Mouse (Mus musculus): ENCODE measurements at regions not wholly inside any gene's neighbourhood (a gene's known extent, or its start where the extent isn't known, plus 50 kb on each side); places are given as distances from the start of the nearest gene placed in this dataset.

GRCm38 (mm10) chr17:79977154-79977571 lies 81.2 kb upstream of the Atl2 start:
- no peak for DNase-seq (ENCODE audit: low spot score in 2 of 2)

GRCm38 (mm10) chr17:79976518-79977100 lies 80.7 kb upstream of the Atl2 start:
- no peak for DNase-seq (ENCODE audit: low spot score in 2 of 2)

DNA sequence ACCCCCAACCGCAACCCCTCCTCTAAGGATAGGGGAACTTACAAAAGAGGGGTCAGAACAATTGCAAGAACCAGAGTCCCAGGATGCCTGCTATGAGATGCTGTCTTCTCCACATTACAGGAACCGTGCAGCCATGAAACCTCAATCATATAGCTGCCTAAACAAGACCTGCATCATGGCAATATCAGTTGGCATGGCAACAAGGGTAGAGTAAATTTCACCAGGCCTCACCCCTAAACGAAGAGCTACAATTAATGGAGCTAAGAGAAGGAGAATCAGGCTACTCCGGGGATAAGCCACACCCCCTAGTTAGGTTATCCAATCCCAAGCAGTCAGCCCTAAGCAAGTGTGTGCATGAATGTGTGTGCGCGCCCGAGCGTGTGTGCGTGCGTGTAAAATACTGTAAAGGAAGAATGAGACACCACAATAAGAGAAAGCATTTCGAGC lies 80.1 kb upstream of the Atl2 start:
- peak in 1 of 2 experiments; percentile 13 for DNase-seq (ENCODE audit: low spot score in 2 of 2)

GRCm38 (mm10) chr17:79975150-79975757 lies 79.3 kb upstream of the Atl2 start:
- peak in 1 of 2 experiments; percentile 14 for DNase-seq (ENCODE audit: low spot score in 2 of 2)

DNA sequence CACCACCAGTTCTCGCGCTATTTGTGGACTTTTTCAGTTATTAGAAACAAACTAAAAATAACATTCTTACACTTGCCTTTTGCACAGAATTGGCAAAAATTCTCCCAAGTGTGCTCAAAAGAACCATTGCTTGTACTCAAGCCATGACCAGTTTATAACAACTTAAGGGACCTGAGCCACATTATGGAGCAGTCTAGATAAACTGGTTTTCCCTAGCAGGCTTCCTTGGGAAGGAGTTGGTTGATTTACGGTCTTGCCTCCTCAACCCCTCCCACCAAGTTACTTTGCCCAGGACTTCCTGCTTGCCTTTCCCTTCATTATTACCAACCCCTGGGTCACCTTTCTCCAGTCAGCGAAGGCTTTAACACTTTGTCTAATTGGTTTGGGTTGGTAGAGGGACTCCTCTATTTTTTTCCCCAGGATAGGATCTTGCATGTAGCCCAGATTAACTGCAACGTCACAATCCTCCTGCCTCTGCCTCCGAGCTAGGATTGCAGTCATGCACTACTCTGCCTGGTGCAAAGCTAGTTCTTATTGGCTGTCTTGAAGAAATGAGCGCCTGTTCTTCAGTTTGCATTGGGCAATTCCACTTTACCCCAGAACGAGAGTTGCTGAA lies 75.9 kb upstream of the Atl2 start:
- no peak for DNase-seq (ENCODE audit: low spot score in 2 of 2)

DNA sequence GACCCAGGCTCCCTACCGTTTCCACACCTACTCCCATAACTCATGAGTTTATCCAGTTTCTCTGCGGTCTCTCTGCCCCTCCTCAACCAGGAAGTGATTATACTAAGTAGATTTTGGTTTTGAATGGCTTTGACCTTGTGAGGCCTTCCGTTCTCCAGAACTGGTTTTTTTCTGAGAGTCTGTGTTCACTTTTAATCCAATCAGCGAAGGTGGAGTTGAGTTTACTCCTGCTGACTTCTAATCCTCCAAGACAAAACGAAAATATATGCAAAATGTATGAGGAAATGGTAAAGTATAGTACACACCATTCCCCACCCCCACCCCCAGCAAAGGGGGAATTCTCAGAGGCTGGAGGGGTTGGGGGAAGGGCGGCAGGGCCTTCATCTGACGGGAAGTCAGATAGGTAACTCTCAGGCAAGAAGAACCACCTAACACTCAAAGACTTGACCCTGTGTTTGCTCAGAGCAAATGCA lies 73.6 kb upstream of the Atl2 start:
- DNase-seq (ENCODE audit: low spot score in 2 of 2), result no peak

DNA sequence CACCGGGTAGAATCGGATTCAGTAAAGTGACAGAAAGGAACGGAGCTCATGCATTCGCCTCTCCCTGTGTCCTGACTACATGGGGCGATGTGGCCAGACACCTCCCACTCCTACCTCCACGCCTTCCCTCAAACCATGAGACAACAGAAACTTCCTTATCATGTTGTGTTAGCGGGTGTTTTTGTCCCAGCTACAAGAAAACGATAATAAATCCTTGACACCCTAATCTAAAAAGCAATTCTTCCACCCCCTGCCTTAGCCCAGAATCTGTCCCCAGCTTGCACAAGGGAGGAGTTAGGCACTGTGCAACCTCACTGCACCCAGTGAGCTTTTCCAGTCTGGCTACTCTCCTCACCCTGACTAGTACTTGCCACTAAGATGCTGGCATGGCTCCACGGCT lies 72.9 kb upstream of the Atl2 start:
- no peak for DNase-seq (ENCODE audit: low spot score in 2 of 2)

DNA sequence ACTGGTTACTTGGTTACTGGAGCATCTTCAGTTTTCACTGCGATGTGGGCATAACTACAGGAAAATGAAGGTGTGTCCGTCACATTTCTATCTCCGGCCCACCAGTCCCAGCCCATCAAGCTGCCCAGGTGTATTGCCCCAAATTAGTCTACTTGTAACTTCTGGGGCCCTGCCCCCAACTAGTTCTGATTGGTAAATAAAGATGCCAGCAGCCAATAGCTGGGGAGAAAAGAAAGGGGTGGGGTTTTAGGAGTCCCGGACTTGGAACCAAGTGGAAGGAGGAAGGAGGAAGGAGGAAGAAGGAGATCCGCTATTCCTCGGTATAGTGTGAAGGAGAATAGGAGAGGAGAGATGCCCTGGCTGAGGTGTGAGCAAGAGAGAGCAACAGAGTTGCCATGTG lies 71.1 kb upstream of the Atl2 start:
- DNase-seq (ENCODE audit: low spot score in 2 of 2), result no peak

- no peak for DNase-seq (ENCODE audit: low spot score in 2 of 2)
These were observed 69.7 kb upstream of the Atl2 start for GRCm38 (mm10) chr17:79965625-79966024.

- DNase-seq (ENCODE audit: low spot score in 2 of 2), result peak; percentile 13 to 35
These were observed 68.9 kb upstream of the Atl2 start for GRCm38 (mm10) chr17:79964850-79965249.

DNA sequence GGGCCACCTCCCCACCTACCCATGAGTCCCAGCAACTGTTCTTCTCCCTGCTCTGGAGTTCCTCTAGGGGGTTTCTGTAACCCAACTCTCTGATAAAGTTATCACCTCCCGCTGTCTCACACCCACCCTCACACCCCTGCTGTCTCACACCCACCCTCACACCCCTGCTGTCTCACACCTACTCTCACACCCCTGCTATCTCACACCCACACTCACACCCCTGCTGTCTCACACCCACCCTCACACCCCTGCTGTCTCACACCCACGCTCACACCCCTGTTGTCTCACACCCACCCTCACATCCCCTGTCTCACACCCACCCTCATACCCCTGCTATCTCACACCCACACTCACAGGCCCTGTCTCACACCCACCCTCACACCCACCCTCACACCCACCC lies 67.4 kb upstream of the Atl2 start:
- DNase-seq (ENCODE audit: low spot score in 2 of 2), result no peak

DNA sequence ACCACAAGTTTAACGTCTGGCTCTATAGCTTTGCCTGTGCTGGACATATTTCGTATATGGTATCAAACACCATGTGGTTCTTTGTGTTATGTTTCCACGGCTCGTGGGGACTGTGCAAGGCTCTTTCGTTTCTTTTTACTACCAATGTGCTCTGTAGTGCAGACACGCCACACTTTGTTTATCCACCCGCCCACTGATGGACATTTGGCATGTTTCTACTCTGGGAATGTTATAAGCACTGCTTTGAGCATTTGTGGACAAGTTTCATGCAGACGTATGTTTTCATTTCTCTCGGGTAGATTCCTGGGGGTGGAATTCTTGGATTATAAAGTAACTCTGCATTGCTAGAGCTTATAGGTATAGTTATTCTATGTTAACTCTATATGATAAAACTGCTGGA lies 65.5 kb upstream of the Atl2 start:
- DNase-seq (ENCODE audit: low spot score in 2 of 2), result no peak

DNA sequence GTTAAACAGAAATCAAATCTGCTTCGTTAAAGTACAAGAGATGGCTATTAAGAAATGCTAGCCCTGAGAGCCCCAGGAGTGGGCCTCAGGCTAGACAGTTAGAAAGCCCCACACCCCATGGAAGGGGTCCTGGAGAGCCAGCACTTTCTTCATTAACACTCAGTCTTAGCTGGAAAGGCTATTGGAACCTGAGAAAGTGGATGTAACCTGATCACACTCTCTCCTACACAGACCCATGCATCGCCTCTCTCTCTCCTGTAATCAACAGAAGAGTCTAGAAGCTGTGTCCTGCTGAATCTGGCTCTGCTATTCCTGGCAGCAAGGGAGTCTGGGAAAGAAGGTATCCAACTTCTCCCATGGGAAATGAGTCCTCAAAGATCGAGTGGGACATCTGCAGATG lies 64.8 kb upstream of the Atl2 start:
- no peak for DNase-seq (ENCODE audit: low spot score in 2 of 2)

DNA sequence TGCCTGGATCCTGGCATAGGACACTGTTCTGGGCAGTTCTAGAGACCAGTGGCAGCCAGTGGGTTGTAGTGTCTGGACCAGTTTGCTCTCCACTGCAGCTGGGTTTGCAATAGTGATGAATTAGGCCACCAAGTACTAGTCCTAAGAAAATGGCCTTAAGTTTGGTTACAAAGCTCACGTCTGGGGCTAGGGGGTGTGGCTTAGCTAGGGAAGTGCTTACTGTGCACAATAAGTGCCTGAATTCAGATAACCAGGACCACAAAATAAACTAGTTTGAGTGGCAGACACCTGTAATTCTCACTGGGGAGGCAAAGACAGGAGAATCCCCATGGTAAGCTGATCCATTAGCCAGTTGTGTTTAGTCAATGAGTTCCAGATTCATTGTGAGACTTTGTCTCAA lies 59.3 kb upstream of the Atl2 start:
- DNase-seq (ENCODE audit: low spot score in 2 of 2), result peak in 1 of 2 experiments; percentile 16

GRCm38 (mm10) chr17:79954624-79955244 lies 58.8 kb upstream of the Atl2 start:
- peak; percentile 56 to 59 for DNase-seq (ENCODE audit: low spot score in 2 of 2)

DNA sequence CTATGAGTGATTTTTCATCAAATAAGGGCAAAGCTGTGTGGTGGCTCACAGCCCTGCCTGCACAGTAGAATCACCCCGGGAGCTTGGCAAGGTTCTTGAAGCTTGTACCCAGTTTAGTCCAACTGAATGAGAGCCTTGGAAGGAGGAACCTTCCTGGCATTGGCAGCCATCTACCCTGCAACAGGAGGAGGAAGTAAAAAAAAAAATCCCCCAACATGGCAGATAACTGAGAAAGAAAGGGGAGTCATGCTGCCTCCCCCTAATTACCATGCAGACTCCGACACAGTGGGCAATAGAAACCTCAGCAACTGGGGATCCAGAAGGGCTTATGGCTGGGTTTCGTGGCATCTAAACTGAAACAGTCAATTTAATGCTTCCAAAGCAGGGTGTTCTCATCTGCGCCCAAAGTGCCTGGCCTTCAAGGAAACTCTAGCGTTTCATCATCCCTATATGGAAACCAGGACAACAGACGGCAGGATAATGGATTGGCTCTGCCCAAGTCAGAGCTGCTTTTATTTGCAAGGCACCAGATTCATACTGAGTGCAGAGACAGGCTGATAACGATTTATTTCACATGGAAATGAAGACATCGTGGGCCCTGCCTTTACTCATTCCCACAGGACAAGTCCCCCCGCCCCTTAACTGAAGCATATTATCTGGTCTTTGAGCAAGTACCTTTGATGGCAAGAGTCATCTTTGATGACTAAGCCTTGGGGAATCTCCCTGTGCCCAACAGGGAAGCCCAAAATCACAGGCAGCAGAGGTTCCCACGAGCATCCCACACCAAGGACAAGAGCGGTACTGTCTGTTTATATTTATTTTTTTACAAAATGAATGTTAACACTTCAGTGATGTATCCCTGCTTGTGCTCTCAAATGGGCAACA lies 52.9 kb upstream of the Atl2 start:
- no peak for DNase-seq (ENCODE audit: low spot score in 2 of 2)
